ENCODE assay signal across 12 mouse cellular contexts in the genomic region with DNA sequence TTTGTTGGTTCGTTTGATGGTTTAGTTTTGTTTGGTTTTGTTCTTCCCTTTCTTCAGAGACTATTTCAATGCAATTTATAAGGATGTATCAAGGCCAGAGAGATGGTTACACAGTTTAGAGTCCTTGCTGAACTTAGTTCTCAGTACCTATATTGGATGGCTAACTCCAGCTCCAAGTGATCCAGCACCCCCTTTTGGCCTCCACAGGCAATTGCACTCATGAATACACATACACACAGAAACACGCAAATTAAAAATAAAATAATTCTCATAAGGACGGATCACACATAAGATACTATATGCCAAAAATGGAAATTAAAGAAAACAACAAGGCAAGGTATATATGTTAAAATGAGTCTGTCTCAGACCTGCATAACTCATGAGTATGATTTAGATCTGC.
"Had no signal": no experiment of that assay in that cellular context is flagged by ENCODE, and none has a peak within 500 bp of the region (broad histone marks: within the 10 kb centered on the region; RNA-seq: fewer than 3 reads in every experiment).

No protein-coding gene starts in this region.

- H3K9ac ChIP-seq: liver, embryonic 13.5 days; lung, embryonic 15.5 days had no signal

- H3K27me3 ChIP-seq: liver, embryonic 13.5 days; lung, embryonic 15.5 days had no signal

- H3K27ac ChIP-seq: liver, embryonic 13.5 days; lung, embryonic 15.5 days had no signal

- H3K9me3 ChIP-seq: liver, embryonic 13.5 days; lung, embryonic 15.5 days had no signal

- H3K4me3 ChIP-seq: liver, embryonic 13.5 days; lung, embryonic 15.5 days had no signal

- H3K36me3 ChIP-seq: liver, embryonic 13.5 days; lung, embryonic 15.5 days had no signal

- H3K4me2 ChIP-seq: liver, embryonic 13.5 days; lung, embryonic 15.5 days; midbrain, embryonic 11.5 days had no signal

- H3K4me1 ChIP-seq: liver, embryonic 13.5 days had no signal

- DNase-seq: kidney, adult 18-20 months; kidney, adult 9 months; kidney, postnatal 10 days; kidney, postnatal 36 days; layer of hippocampus, adult 9-11 months; liver, embryonic 13.5 days; midbrain, embryonic 14.5 days; right cerebral cortex, postnatal 14 days; right cerebral cortex, postnatal 4 days; thymus, postnatal 25 days had no signal
